Mouse (Mus musculus) midbrain, embryonic 11.5 days (tissue): Measurements from ENCODE around the gene Rbbp8nl. TPM values are rescaled to one million over a fixed set of nuclear protein-coding genes. Genes with fewer than 3 reads are reported as not detected.

Source experiments
- ATAC-seq: fragments of 200-750 bp; cut with Nextera tagmentation; 2 replicates; pipeline ENCODE4 v1.8.0; 2017; ENCODE audit warnings: moderate TSS enrichment, moderate library complexity; ENCODE audit not compliant: low FRiP score
- DNase-seq: peaks from one replicate; pipeline ENCODE4 v3.0.0; 2015; ENCODE audit warnings: low spot score; ENCODE audit errors: missing footprints
- H3K27ac ChIP-seq: fragments of 300-500 bp; sonication (generic); 2 replicates; pipeline ENCODE4 v1.5.1; 2014; ENCODE audit warnings: low read depth, low read length
- H3K27me3 ChIP-seq: fragments of 300-500 bp; sonication (generic); 2 replicates; pipeline ENCODE4 v1.6.1; 2014; ENCODE audit warnings: mild to moderate bottlenecking, low read length, moderate library complexity, mixed read lengths; ENCODE audit not compliant: control insufficient read depth, insufficient read depth
- H3K36me3 ChIP-seq: fragments of 300-500 bp; sonication (generic); 2 replicates; pipeline ENCODE4 v1.6.1; 2014; ENCODE audit warnings: mild to moderate bottlenecking, low read length, moderate library complexity, mixed read lengths; ENCODE audit not compliant: control insufficient read depth, insufficient read depth
- H3K4me1 ChIP-seq: fragments of 300-500 bp; sonication (generic); 2 replicates; pipeline ENCODE4 v1.6.1; 2014; ENCODE audit warnings: low read length; ENCODE audit not compliant: control insufficient read depth, insufficient read depth
- H3K4me2 ChIP-seq: fragments of 300-500 bp; sonication (generic); 2 replicates; pipeline ENCODE4 v1.6.1; 2014; ENCODE audit warnings: mild to moderate bottlenecking, moderate library complexity
- H3K4me3 ChIP-seq: fragments of 300-500 bp; sonication (generic); 2 replicates; pipeline ENCODE4 v1.5.1; 2014; ENCODE audit warnings: low read depth, low read length
- H3K9ac ChIP-seq: fragments of 300-500 bp; sonication (generic); 2 replicates; pipeline ENCODE4 v1.6.1; 2014; ENCODE audit warnings: low read length
- H3K9me3 ChIP-seq: fragments of 300-500 bp; sonication (generic); 2 replicates; pipeline ENCODE4 v1.6.1; 2016; ENCODE audit warnings: low read length; ENCODE audit not compliant: control insufficient read depth
- WGBS: fragments of 180-500 bp; shearing (Covaris S2); extraction: QIAGEN DNeasy Blood & Tissue Kit; methylation state at CpG from one replicate; pipeline ENCODE4 v1.1.7; 2014; 5-methylcytosine and 5-hydroxymethylcytosine counted together
- polyA plus RNA-seq: library from polyadenylated mRNA; unstranded; fragments of >200 nt; fragmentation: Nextera tagmentation; extraction: Ambion mirVana; gene quantifications from 2 replicates; pipeline ENCODE4 v1.2.1, GENCODE M21; 2014

Rbbp8nl gene
- polyA plus RNA-seq, 1 experiment from 2014 or later: not detected

- ATAC-seq: peak; percentile 96
- Histone ChIP-seq H3K27ac (peak within 1 kb of the TSS; percentile 91), H3K27me3 (no peaks in the 10 kb centered on the region), H3K4me3 (peak within 1 kb of the TSS; percentile 77), H3K4me1 (peaks cover 13% of the 10 kb centered on the region), H3K36me3 (no peaks in the 10 kb centered on the region), H3K4me2 (peak within 1 kb of the TSS; percentile 82), H3K9ac (peak within 1 kb of the TSS; percentile 85), H3K9me3 (no peaks in the 10 kb centered on the region)
- peak; percentile 100 for DNase-seq
- under 1% methylated on average over 38 of the region's 38 CpGs for WGBS
Observed at GRCm38 (mm10) chr2:180257001-180257521, 32.6 kb downstream of the Rbbp8nl start, which contains the start of gene Rps21. Gene Rps21 (plus strand): TSS chr2:180257377.

GRCm38 (mm10) chr2:180256296-180257000, 33.2 kb downstream of the Rbbp8nl start:
- WGBS: 24% methylated on average over 26 of the region's 26 CpGs

DNA sequence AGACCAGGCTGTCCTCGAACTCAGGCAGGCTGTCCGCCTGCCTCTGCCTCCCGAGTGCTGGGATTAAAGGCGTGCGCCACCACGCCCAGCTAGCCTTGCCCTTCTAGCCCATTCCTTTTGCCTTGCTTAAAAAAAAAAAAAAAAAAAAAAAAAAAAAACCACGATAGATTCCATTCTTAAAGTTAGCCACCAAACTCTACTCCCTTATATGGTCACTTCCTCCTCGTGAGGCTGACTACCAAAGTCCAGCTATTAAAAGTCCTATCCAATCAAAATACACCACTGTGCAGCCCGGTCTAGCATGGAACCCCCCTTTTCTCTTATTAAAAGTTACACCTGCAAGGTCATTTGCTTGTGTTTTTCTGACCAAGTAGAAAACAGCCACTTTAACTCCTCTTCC, 34.0 kb downstream of the Rbbp8nl start:
- H3K27ac ChIP-seq: no peak overlapping the region
- DNase-seq (peak; percentile 26), ATAC-seq (no peak)
- H3K4me3 ChIP-seq: no peak overlapping the region
- H3K9ac ChIP-seq: no peak overlapping the region
- 96% methylated on average over 9 of the region's 9 CpGs for WGBS
- peaks cover 15% of the 10 kb centered on the region for H3K4me1 ChIP-seq
- no peaks in the 10 kb centered on the region for H3K9me3 ChIP-seq
- peak overlapping the region; percentile 82 for H3K4me2 ChIP-seq
- no peaks in the 10 kb centered on the region for H3K36me3 ChIP-seq
- H3K27me3 ChIP-seq: no peaks in the 10 kb centered on the region

More at GRCm38 (mm10) chr2:180256296-180257000, 33.2 kb downstream of the Rbbp8nl start:
- Histone ChIP-seq H3K9me3 (no peaks in the 10 kb centered on the region), H3K36me3 (no peaks in the 10 kb centered on the region), H3K4me1 (peaks cover 13% of the 10 kb centered on the region), H3K4me3 (peak overlapping the region; percentile 77), H3K4me2 (peak overlapping the region; percentile 82), H3K27me3 (no peaks in the 10 kb centered on the region), H3K9ac (peak overlapping the region; percentile 85), H3K27ac (peak overlapping the region; percentile 91)
- DNase-seq: peak; percentile 97
- peak; percentile 75 for ATAC-seq

GRCm38 (mm10) chr2:180254436-180255209, 35.1 kb downstream of the Rbbp8nl start:
- Histone ChIP-seq H3K4me1 (peaks cover 15% of the 10 kb centered on the region), H3K9me3 (no peaks in the 10 kb centered on the region), H3K4me2 (no peak overlapping the region), H3K36me3 (no peaks in the 10 kb centered on the region), H3K4me3 (no peak overlapping the region), H3K27me3 (no peaks in the 10 kb centered on the region), H3K9ac (no peak overlapping the region), H3K27ac (no peak overlapping the region)
- 95% methylated on average over 5 of the region's 5 CpGs for WGBS
- ATAC-seq: no peak
- peak; percentile 45 for DNase-seq

GRCm38 (mm10) chr2:180251838-180252237, 37.8 kb downstream of the Rbbp8nl start:
- H3K9me3 ChIP-seq: no peaks in the 10 kb centered on the region
- H3K27ac ChIP-seq: no peak overlapping the region
- no peaks in the 10 kb centered on the region for H3K36me3 ChIP-seq
- 38% methylated on average over 3 of the region's 3 CpGs for WGBS
- peaks cover 8% of the 10 kb centered on the region for H3K4me1 ChIP-seq
- ATAC-seq: peak; percentile 36
- no peak for DNase-seq
- H3K4me3 ChIP-seq: no peak overlapping the region
- no peaks in the 10 kb centered on the region for H3K27me3 ChIP-seq
- H3K9ac ChIP-seq: no peak overlapping the region
- H3K4me2 ChIP-seq: no peak overlapping the region

DNA sequence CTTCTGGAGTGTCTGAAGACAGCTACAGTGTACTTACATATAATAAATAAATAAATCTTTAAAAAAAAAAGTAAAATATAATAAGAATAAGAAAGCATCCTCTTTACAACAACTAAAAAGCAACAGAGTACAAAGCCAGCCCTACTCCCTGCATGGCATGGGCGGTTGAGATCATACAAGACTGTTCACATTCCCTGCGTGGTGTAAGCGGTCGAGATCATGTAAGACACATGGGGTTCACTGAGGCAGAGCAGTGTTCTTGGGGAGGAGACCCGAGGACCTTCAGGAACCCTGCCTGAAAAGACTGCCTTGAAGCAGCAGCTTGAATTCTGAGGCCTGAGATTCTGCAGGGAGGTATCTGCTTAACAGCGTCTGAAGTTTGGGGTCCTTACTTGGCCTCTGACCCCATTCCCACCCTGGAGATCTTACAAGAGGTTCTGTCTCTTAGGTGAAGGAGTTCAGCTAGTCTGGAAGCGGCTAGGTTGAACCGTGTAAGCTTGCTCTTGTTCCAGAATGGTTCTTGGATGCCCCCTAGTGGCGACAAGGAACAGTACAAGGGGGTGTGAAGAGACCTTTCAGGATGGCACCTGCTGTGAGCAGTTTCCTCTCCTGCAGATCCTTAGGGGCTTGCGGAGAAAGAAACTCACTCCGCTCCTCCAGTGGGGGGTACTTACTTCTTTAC, 38.6 kb downstream of the Rbbp8nl start:
- WGBS: 35% methylated on average over 11 of the region's 11 CpGs
- DNase-seq (peak; percentile 97), ATAC-seq (peak; percentile 85)
- Histone ChIP-seq H3K36me3 (no peaks in the 10 kb centered on the region), H3K4me1 (peaks cover 6% of the 10 kb centered on the region), H3K4me3 (no peak overlapping the region), H3K9me3 (no peaks in the 10 kb centered on the region), H3K27ac (no peak overlapping the region), H3K4me2 (no peak overlapping the region), H3K9ac (peak overlapping the region; percentile 27; the same call in 1 of the 2 replicates), H3K27me3 (no peaks in the 10 kb centered on the region)

- H3K4me1 ChIP-seq: 0 out of 2 replicates have a peak, but pooled peaks cover 2% of the 10 kb centered on the region
- peak; percentile 8 for DNase-seq
- H3K4me2 ChIP-seq: no peak overlapping the region
- WGBS: 59% methylated on average over 9 of the region's 9 CpGs
- no peaks in the 10 kb centered on the region for H3K27me3 ChIP-seq
- no peaks in the 10 kb centered on the region for H3K9me3 ChIP-seq
- no peaks in the 10 kb centered on the region for H3K36me3 ChIP-seq
- no peak for ATAC-seq
- no peak overlapping the region for H3K4me3 ChIP-seq
- H3K27ac ChIP-seq: no peak overlapping the region
- no peak overlapping the region for H3K9ac ChIP-seq
Observed at GRCm38 (mm10) chr2:180248947-180249660, 40.6 kb downstream of the Rbbp8nl start.

- Histone ChIP-seq H3K36me3 (no peaks in the 10 kb centered on the region), H3K4me2 (no peak overlapping the region), H3K27me3 (no peaks in the 10 kb centered on the region), H3K4me3 (no peak overlapping the region), H3K9ac (no peak overlapping the region), H3K27ac (no peak overlapping the region), H3K9me3 (no peaks in the 10 kb centered on the region), H3K4me1 (0 out of 2 replicates have a peak, but pooled peaks cover 2% of the 10 kb centered on the region)
- ATAC-seq: no peak
- DNase-seq: peak; percentile 41
- 90% methylated on average over 5 of the region's 5 CpGs for WGBS
Observed at GRCm38 (mm10) chr2:180247916-180248315, 41.8 kb downstream of the Rbbp8nl start.
